Mouse (Mus musculus) G1E (cell line): Measurements from ENCODE around the gene Pot1b.

Source experiments
- CTCF ChIP-seq: IDR thresholded peaks from 2 replicates; pipeline ENCODE4 v1.5.1; 2012; ENCODE audit warnings: low read depth, low read length, inconsistent platforms, mixed read lengths
- GATA1 ChIP-seq: IDR thresholded peaks from 2 replicates; pipeline ENCODE4 v1.6.1; 2012; ENCODE audit warnings: borderline replicate concordance, low read length, inconsistent platforms, mixed read lengths
- GATA2 ChIP-seq: IDR thresholded peaks from 2 replicates; pipeline ENCODE4 v1.6.1; 2012; ENCODE audit warnings: low read depth, low read length, inconsistent platforms, borderline replicate concordance
- POLR2AphosphoS5 ChIP-seq: IDR thresholded peaks from 2 replicates; pipeline ENCODE4 v1.6.1; 2012; ENCODE audit warnings: low read depth, low read length, inconsistent platforms; ENCODE audit not compliant: insufficient replicate concordance
- TAL1 ChIP-seq: conservative IDR thresholded peaks from 2 replicates; pipeline ENCODE4 v1.6.1; 2012; ENCODE audit warnings: low read depth, low read length, inconsistent platforms, mixed read lengths

- 0 out of 2 replicates have a peak, but pooled peaks have one; percentile 31 for TF ChIP-seq CTCF
- TF ChIP-seq GATA2, result no peak
- no peak for TF ChIP-seq TAL1
- TF ChIP-seq GATA1, result no peak
- TF ChIP-seq POLR2AphosphoS5, result no peak
Observed at GRCm38 (mm10) chr17:55702161-55702820, 10.1 kb downstream of the Pot1b start.
